Mouse (Mus musculus): ENCODE measurements around the gene Hlcs. TPM values are rescaled to one million over a fixed set of nuclear protein-coding genes. Genes with fewer than 3 reads are reported as not detected.

Gene Hlcs
- polyA plus RNA-seq, 1 experiment = 7.5 TPM

GRCm38 (mm10) chr16:94307526-94307925, 5.8 kb downstream of the Hlcs start:
- Histone ChIP-seq H3K27ac (ENCODE audit: control insufficient read depth, insufficient read depth, low read depth, low read length, poor library complexity) (no peak overlapping the region), H3K4me3 (replicated peaks; ENCODE audit: control insufficient read depth, low read depth, low read length) (no peak overlapping the region), H3K4me1 (ENCODE audit: control insufficient read depth, insufficient read depth, low read length) (no peaks in the 10 kb centered on the region)
- no peak for TF ChIP-seq CTCF (IDR thresholded peaks at IDR 0.05; ENCODE audit: control insufficient read depth, insufficient read depth, low read length)
- no peak for TF ChIP-seq POLR2A (IDR thresholded peaks at IDR 0.05; ENCODE audit: borderline replicate concordance, control insufficient read depth, low read depth, low read length)
- whole genome bisulfite sequencing = 82% methylated on average over 6 of the region's 6 CpGs

DNA sequence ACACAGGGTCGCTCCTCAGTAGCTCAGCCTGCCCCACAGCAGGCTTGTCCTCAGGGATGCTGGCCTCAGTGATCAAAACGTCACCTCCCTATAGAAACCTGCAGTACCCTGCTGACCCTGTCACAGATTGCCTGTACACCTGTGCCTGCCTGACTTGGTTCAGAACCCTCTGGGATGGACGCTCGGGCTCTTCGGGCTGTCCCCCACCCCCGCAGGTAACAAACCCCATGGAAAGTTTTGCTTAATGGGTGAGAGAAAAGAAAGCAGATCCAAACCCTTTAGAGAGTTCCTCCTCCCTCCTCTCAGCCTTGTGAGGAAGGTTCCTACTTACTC, 10.2 kb downstream of the Hlcs start:
- 41% methylated on average over 6 of the region's 6 CpGs for WGBS
- TF ChIP-seq POLR2A (IDR thresholded peaks at IDR 0.05; ENCODE audit: borderline replicate concordance, control insufficient read depth, low read depth, low read length) (no peak), CTCF (IDR thresholded peaks at IDR 0.05; ENCODE audit: control insufficient read depth, insufficient read depth, low read length) (no peak)
- Histone ChIP-seq H3K4me1 (ENCODE audit: control insufficient read depth, insufficient read depth, low read length) (no peaks in the 10 kb centered on the region), H3K27ac (ENCODE audit: control insufficient read depth, insufficient read depth, low read depth, low read length, poor library complexity) (no peak overlapping the region), H3K4me3 (replicated peaks; ENCODE audit: control insufficient read depth, low read depth, low read length) (no peak overlapping the region)

- 17% methylated on average over 30 of the region's 30 CpGs for WGBS
- H3K4me3 ChIP-seq (replicated peaks; ENCODE audit: control insufficient read depth, low read depth, low read length) = no peak overlapping the region
- no peaks in the 10 kb centered on the region for H3K4me1 ChIP-seq (ENCODE audit: control insufficient read depth, insufficient read depth, low read length)
- no peak overlapping the region for H3K27ac ChIP-seq (ENCODE audit: control insufficient read depth, insufficient read depth, low read depth, low read length, poor library complexity)
- TF ChIP-seq POLR2A (IDR thresholded peaks at IDR 0.05; ENCODE audit: borderline replicate concordance, control insufficient read depth, low read depth, low read length) = no peak
- no peak for TF ChIP-seq CTCF (IDR thresholded peaks at IDR 0.05; ENCODE audit: control insufficient read depth, insufficient read depth, low read length)
These were observed 10.8 kb downstream of the Hlcs start for GRCm38 (mm10) chr16:94302274-94303202.

GRCm38 (mm10) chr16:94301696-94302095, 11.7 kb downstream of the Hlcs start:
- TF ChIP-seq POLR2A (IDR thresholded peaks at IDR 0.05; ENCODE audit: borderline replicate concordance, control insufficient read depth, low read depth, low read length) = no peak
- TF ChIP-seq CTCF (IDR thresholded peaks at IDR 0.05; ENCODE audit: control insufficient read depth, insufficient read depth, low read length) = no peak
- H3K27ac ChIP-seq (ENCODE audit: control insufficient read depth, insufficient read depth, low read depth, low read length, poor library complexity) = no peak overlapping the region
- 79% methylated on average over 5 of the region's 5 CpGs for WGBS
- H3K4me3 ChIP-seq (replicated peaks; ENCODE audit: control insufficient read depth, low read depth, low read length) = no peak overlapping the region
- H3K4me1 ChIP-seq (ENCODE audit: control insufficient read depth, insufficient read depth, low read length) = no peaks in the 10 kb centered on the region

DNA sequence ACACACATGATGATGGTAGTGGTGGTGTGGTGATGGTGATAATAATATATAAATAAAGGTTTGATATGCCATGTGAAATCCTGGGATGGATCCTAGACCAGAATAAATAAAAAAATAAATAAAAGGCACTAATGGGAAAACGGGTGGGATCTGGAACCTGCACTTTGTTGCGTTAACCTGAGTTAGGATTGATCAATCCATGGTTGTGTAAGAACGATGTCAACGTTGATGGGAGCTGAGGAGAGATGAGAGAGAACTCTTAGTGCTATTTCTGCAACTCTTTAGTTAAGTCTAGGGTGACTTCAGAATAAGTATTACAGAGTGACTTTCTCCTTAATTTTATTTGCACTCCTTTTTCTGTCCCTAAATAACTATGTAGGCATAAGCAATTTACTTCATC, 12.2 kb downstream of the Hlcs start:
- Histone ChIP-seq H3K4me1 (ENCODE audit: control insufficient read depth, insufficient read depth, low read length) (no peaks in the 10 kb centered on the region), H3K27ac (ENCODE audit: control insufficient read depth, insufficient read depth, low read depth, low read length, poor library complexity) (no peak overlapping the region), H3K4me3 (replicated peaks; ENCODE audit: control insufficient read depth, low read depth, low read length) (no peak overlapping the region)
- no peak for TF ChIP-seq POLR2A (IDR thresholded peaks at IDR 0.05; ENCODE audit: borderline replicate concordance, control insufficient read depth, low read depth, low read length)
- TF ChIP-seq CTCF (IDR thresholded peaks at IDR 0.05; ENCODE audit: control insufficient read depth, insufficient read depth, low read length) = no peak
- WGBS = 58% methylated on average over 4 of the region's 4 CpGs

GRCm38 (mm10) chr16:94299210-94299609, 14.2 kb downstream of the Hlcs start:
- no peak overlapping the region for H3K4me3 ChIP-seq (replicated peaks; ENCODE audit: control insufficient read depth, low read depth, low read length)
- TF ChIP-seq CTCF (IDR thresholded peaks at IDR 0.05; ENCODE audit: control insufficient read depth, insufficient read depth, low read length) = no peak
- TF ChIP-seq POLR2A (IDR thresholded peaks at IDR 0.05; ENCODE audit: borderline replicate concordance, control insufficient read depth, low read depth, low read length) = no peak
- WGBS = 63% methylated on average over 4 of the region's 4 CpGs

DNA sequence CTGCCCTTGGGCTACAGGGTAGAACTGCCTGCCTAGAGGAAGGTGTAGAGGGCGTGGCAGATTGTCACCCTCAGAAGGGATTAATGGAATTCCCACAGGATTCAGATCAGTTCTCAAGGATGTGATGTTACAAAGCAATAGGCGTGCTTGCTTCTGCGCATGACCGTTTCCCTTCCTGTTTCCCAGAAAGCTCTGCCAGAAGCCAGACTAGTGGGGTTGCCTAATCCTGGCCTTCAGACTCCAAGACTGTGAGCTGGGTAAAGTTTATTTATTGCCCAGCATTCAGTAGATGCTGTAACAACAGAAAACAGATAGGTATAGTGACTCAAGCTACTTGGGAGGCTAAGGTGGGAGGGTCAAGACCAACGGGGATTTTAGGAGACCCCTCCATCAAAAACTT, 15.3 kb downstream of the Hlcs start:
- Histone ChIP-seq H3K4me1 (ENCODE audit: control insufficient read depth, insufficient read depth, low read length) (no peaks in the 10 kb centered on the region), H3K4me3 (replicated peaks; ENCODE audit: control insufficient read depth, low read depth, low read length) (no peak overlapping the region), H3K27ac (ENCODE audit: control insufficient read depth, insufficient read depth, low read depth, low read length, poor library complexity) (no peak overlapping the region)
- TF ChIP-seq CTCF (IDR thresholded peaks at IDR 0.05; ENCODE audit: control insufficient read depth, insufficient read depth, low read length) = no peak
- no peak for TF ChIP-seq POLR2A (IDR thresholded peaks at IDR 0.05; ENCODE audit: borderline replicate concordance, control insufficient read depth, low read depth, low read length)
- WGBS = 82% methylated on average over 5 of the region's 5 CpGs

More at GRCm38 (mm10) chr16:94299210-94299609, 14.2 kb downstream of the Hlcs start:
- Histone ChIP-seq H3K4me1 (ENCODE audit: control insufficient read depth, insufficient read depth, low read length) (no peaks in the 10 kb centered on the region), H3K27ac (ENCODE audit: control insufficient read depth, insufficient read depth, low read depth, low read length, poor library complexity) (no peak overlapping the region)

- H3K27ac ChIP-seq (ENCODE audit: control insufficient read depth, insufficient read depth, low read depth, low read length, poor library complexity) = no peak overlapping the region
- 79% methylated on average over 4 of the region's 4 CpGs for WGBS
- no peak for TF ChIP-seq POLR2A (IDR thresholded peaks at IDR 0.05; ENCODE audit: borderline replicate concordance, control insufficient read depth, low read depth, low read length)
These were observed 22.2 kb downstream of the Hlcs start for GRCm38 (mm10) chr16:94291141-94291540.

More at GRCm38 (mm10) chr16:94291141-94291540, 22.2 kb downstream of the Hlcs start:
- no peaks in the 10 kb centered on the region for H3K4me1 ChIP-seq (ENCODE audit: control insufficient read depth, insufficient read depth, low read length)
- no peak overlapping the region for H3K4me3 ChIP-seq (replicated peaks; ENCODE audit: control insufficient read depth, low read depth, low read length)

Measured in bone marrow, adult 2 months (tissue).